ENCODE assay signal across 8 mouse cellular contexts in genomic region chr5:88886668-88887555, GRCm38 (mm10). TPM values are rescaled to one million over a fixed set of nuclear protein-coding genes. Genes with fewer than 3 reads are reported as not detected.
DNase-seq lines count a peak whose midpoint lies in the region; ATAC-seq lines count a peak whose summit lies in the region.

TSS of gene Slc4a4 (plus strand) at chr5:88886818.

- H3K9me3 ChIP-seq in embryonic facial prominence, embryonic 10.5 days: no peaks in the 10 kb centered on the region
- no peaks in the 10 kb centered on the region for H3K9me3 ChIP-seq in heart, embryonic 10.5 days
- H3K9me3 ChIP-seq in kidney, embryonic 15.5 days (replicated peaks): no peaks in the 10 kb centered on the region
- H3K9me3 ChIP-seq in liver, embryonic 15.5 days (replicated peaks): no peaks in the 10 kb centered on the region
- no peaks in the 10 kb centered on the region for H3K9me3 ChIP-seq in neural tube, embryonic 14.5 days (ENCODE audit: control insufficient read depth, low read length)

- H3K4me2 ChIP-seq in kidney, embryonic 15.5 days: peak within 1 kb of the TSS; percentile 91
- peak within 1 kb of the TSS; percentile 64 for H3K4me2 ChIP-seq in liver, embryonic 15.5 days
- H3K4me2 ChIP-seq in neural tube, embryonic 14.5 days (ENCODE audit: low read depth, low read length): peak within 1 kb of the TSS; percentile 96

- peak; percentile 21 for DNase-seq in right cerebral cortex, adult 18-20 months
- no peak for DNase-seq in right cerebral cortex, postnatal 36 days (ENCODE audit: low spot score in 2 of 2)
- DNase-seq in embryonic facial prominence, embryonic 10.5 days (ENCODE audit: low spot score): peak; percentile 81
- DNase-seq in heart, embryonic 10.5 days (ENCODE audit: low spot score): peak; percentile 77
- DNase-seq in c-Kit-positive CD71-positive TER-119-positive erythroid progenitor cells, embryonic 14.5 days (ENCODE audit: low spot score): no peak

- peak within 1 kb of the TSS; percentile 67 for H3K9ac ChIP-seq in kidney, embryonic 15.5 days
- peak within 1 kb of the TSS; percentile 30; the same call in 1 of the 2 replicates for H3K9ac ChIP-seq in liver, embryonic 15.5 days
- H3K9ac ChIP-seq in neural tube, embryonic 14.5 days (replicated peaks; ENCODE audit: low read depth, low read length): peak within 1 kb of the TSS; percentile 67

- H3K4me1 ChIP-seq in embryonic facial prominence, embryonic 10.5 days: peaks cover 18% of the 10 kb centered on the region
- H3K4me1 ChIP-seq in heart, embryonic 10.5 days: peaks cover 17% of the 10 kb centered on the region; the same call in 1 of the 2 replicates
- peaks cover 17% of the 10 kb centered on the region for H3K4me1 ChIP-seq in kidney, embryonic 15.5 days
- no peaks in the 10 kb centered on the region; the same call in 1 of the 2 replicates for H3K4me1 ChIP-seq in liver, embryonic 15.5 days (replicated peaks)
- peaks cover 5% of the 10 kb centered on the region; the same call in 1 of the 2 replicates for H3K4me1 ChIP-seq in neural tube, embryonic 14.5 days (ENCODE audit: control insufficient read depth, insufficient read depth, low read length)

- peak within 1 kb of the TSS; percentile 82 for H3K4me3 ChIP-seq in embryonic facial prominence, embryonic 10.5 days
- peak within 1 kb of the TSS; percentile 86 for H3K4me3 ChIP-seq in heart, embryonic 10.5 days
- H3K4me3 ChIP-seq in kidney, embryonic 15.5 days (replicated peaks): peak within 1 kb of the TSS; percentile 77
- peak within 1 kb of the TSS; percentile 61 for H3K4me3 ChIP-seq in liver, embryonic 15.5 days (replicated peaks)
- peak within 1 kb of the TSS; percentile 66 for H3K4me3 ChIP-seq in neural tube, embryonic 14.5 days (ENCODE audit: low read depth, low read length)

- ATAC-seq in kidney, embryonic 15.5 days (replicated peaks; ENCODE audit: low FRiP score): peak; percentile 92
- ATAC-seq in liver, embryonic 15.5 days (ENCODE audit: insufficient read depth): peak; percentile 84
- peak; percentile 88 for ATAC-seq in neural tube, embryonic 14.5 days (ENCODE audit: low read depth)

- H3K27me3 ChIP-seq in embryonic facial prominence, embryonic 10.5 days (replicated peaks; ENCODE audit: low read depth, poor library complexity, severe bottlenecking): peaks cover 32% of the 10 kb centered on the region
- H3K27me3 ChIP-seq in heart, embryonic 10.5 days (ENCODE audit: insufficient read depth, poor library complexity, severe bottlenecking): peaks cover 9% of the 10 kb centered on the region; the same call in 1 of the 2 replicates
- peaks cover 31% of the 10 kb centered on the region for H3K27me3 ChIP-seq in kidney, embryonic 15.5 days
- H3K27me3 ChIP-seq in liver, embryonic 15.5 days: peaks cover 65% of the 10 kb centered on the region
- H3K27me3 ChIP-seq in neural tube, embryonic 14.5 days (ENCODE audit: control insufficient read depth, insufficient read depth, low read length): peaks cover 6% of the 10 kb centered on the region; the same call in 1 of the 2 replicates

- H3K36me3 ChIP-seq in embryonic facial prominence, embryonic 10.5 days (replicated peaks): no peaks in the 10 kb centered on the region
- H3K36me3 ChIP-seq in heart, embryonic 10.5 days: no peaks in the 10 kb centered on the region
- H3K36me3 ChIP-seq in kidney, embryonic 15.5 days: no peaks in the 10 kb centered on the region
- H3K36me3 ChIP-seq in liver, embryonic 15.5 days (replicated peaks): no peaks in the 10 kb centered on the region
- H3K36me3 ChIP-seq in neural tube, embryonic 14.5 days (ENCODE audit: control insufficient read depth, insufficient read depth, low read length): no peaks in the 10 kb centered on the region

- H3K27ac ChIP-seq in embryonic facial prominence, embryonic 10.5 days (replicated peaks): peak within 1 kb of the TSS; percentile 86
- H3K27ac ChIP-seq in heart, embryonic 10.5 days: peak within 1 kb of the TSS; percentile 92
- 0 out of 2 replicates have a peak within 1 kb of the TSS, but pooled peaks have one; percentile 34 for H3K27ac ChIP-seq in kidney, embryonic 15.5 days
- H3K27ac ChIP-seq in liver, embryonic 15.5 days (replicated peaks): no peak within 1 kb of the TSS
- H3K27ac ChIP-seq in neural tube, embryonic 14.5 days (ENCODE audit: low read depth, low read length): no peak within 1 kb of the TSS

- WGBS in embryonic facial prominence, embryonic 10.5 days: 2% methylated on average over 111 of the region's 119 CpGs
- under 1% methylated on average over 97 of the region's 119 CpGs for whole genome bisulfite sequencing in heart, embryonic 10.5 days
- under 1% methylated on average over 95 of the region's 119 CpGs for WGBS in kidney, embryonic 15.5 days
- WGBS in liver, embryonic 15.5 days (ENCODE audit: insufficient replicate concordance): 1% methylated on average over 112 of the region's 119 CpGs
- WGBS in neural tube, embryonic 14.5 days: 1% methylated on average over 89 of the region's 119 CpGs

RNA-seq across cellular contexts. Expression of gene Slc4a4, which starts in this region (rescaled TPM):
- polyA plus RNA-seq in embryonic facial prominence, embryonic 10.5 days (2016; fragmentation: Nextera tagmentation; extraction: Ambion mirVana): 1.7 TPM in 2 replicates
- 2.2 and 3.0 TPM in 2 replicates for polyA plus RNA-seq in heart, embryonic 10.5 days (2016; fragmentation: Nextera tagmentation; extraction: Ambion mirVana)
- polyA plus RNA-seq in kidney, embryonic 15.5 days (2015; fragmentation: Nextera tagmentation; extraction: Ambion mirVana): 8.1 and 8.4 TPM in 2 replicates
- polyA plus RNA-seq in liver, embryonic 15.5 days (2015; fragmentation: Nextera tagmentation; extraction: Ambion mirVana): 0.62 and 1.3 TPM in 2 replicates
- polyA plus RNA-seq in neural tube, embryonic 14.5 days (2014; fragmentation: Nextera tagmentation; extraction: Ambion mirVana): 10.9 and 15.8 TPM in 2 replicates

Comparison
In these comparisons a context has a peak if more than half of its experiments do, and no peak if none do; other contexts are left out.
1. DNase-seq: peak in right cerebral cortex, adult 18-20 months (single experiment), embryonic facial prominence, embryonic 10.5 days (single experiment) and heart, embryonic 10.5 days (single experiment); none in right cerebral cortex, postnatal 36 days (0 of 2) and c-Kit-positive CD71-positive TER-119-positive erythroid progenitor cells, embryonic 14.5 days (single experiment).
2. H3K27ac ChIP-seq: peak in embryonic facial prominence, embryonic 10.5 days (single experiment), heart, embryonic 10.5 days (single experiment) and kidney, embryonic 15.5 days (single experiment); none in liver, embryonic 15.5 days (single experiment) and neural tube, embryonic 14.5 days (single experiment).
3. Peak in every context shown above with its lines, with median percentiles within 50 percentile points of each other: H3K4me3 ChIP-seq, ATAC-seq, H3K4me2 ChIP-seq and H3K9ac ChIP-seq.